Mouse (Mus musculus): Measurements from ENCODE around the gene Slc18b1.
"Not testable (repeated sequence)": the region's sequence is repeated elsewhere in the genome, so short reads cannot be mapped to it uniquely, and the experiment has no call there.

Gene Slc18b1

DNA sequence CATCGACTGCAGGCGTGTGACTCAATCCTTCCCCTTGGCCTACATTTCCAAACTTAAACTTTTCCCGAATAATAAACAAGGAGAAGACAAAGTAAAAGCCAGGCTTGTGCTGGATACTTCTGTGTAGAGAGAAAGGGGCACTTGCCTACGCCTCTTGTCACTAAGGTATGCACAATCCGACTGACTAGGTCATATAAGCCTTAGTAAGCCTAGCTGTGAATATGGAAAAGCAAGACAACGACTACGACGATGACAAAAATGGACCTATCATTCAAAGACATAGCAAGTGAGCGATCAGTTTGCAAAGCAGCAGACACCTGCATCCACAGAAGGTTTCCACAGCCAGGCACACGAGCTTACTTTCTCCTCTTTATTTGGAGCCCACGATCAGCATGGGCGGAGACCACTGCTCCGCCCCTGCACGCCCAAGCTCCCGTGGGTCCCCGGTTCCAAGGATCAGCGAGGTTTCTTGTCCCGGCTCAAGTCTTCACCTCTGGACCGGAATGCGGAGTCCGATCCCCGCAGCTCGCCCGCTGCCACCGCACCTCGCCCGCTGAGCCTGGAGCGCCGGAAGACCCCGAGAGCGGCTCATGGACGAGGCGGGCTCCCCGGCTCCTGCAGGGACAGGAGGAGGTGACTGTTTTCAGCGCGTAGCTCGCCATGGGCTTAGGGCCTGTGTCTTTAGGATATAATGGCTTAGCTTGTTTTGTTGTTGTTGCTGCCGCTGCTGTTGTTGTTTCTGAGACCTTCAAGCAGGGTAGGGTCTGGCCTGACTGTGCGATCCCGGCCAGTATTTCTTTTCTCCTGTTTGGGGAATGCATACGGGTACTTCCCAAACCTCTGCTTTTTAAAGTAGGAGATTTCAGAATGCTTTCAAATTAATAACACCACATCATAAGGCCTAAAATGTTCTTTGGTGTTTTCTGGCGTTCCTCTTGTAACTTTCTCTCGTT, at the start of gene Slc18b1:
Gene Slc18b1, plus strand, starts transcription at position 436 of the 953 bp plus-strand sequence.
- DNase-seq = peak; percentile 53 to 61

DNA sequence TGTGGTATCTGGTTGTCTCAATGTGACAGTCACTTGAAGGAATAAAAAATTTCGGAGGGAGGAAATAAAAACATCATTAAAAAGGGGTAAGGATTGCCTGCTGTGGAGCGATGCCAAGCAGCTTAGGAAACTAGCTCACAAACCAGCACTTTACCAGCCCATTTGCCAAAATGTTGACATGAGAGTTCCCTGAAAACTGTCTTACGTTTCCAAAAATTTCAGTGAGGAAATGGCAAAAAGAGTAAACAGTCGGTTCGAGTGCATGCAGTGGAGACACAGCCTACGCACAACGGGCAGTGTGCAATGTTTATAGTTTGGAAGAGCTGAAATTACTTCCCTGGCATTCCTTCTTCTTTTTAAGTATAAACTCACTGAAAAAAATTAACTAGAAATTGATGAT, 42.6 kb upstream of the Slc18b1 start:
- no peak for DNase-seq

DNA sequence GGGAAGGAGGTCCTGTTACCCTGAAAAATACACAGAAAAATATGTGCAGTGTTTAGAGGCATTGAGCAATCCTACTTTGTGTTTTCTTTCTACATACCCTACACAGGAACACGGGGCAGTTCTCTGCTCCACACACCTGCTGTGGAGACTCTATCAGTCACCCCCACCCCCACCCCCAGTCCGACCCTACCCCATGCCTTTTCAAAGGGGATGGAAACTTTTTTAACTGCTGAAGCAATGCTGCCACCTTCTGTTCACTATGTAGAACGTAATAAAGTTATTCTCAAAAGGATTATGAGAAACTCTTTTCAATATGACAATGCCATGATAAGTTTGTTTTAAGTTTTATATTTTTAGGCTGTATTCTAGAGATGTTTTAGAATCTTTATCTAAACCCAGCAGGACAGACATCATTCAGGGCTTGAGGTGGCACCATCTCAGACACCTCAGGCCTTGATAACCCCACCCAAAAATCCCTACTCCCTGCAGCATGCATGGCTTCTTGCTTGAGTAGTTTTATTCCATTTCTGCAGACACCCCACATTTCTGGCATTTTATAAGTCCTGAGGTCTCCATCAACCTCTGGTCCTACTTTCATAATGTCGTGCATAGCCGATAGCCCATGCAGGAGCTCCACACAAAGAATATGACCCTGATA, 19.4 kb upstream of the Slc18b1 start:
- DNase-seq = no peak

DNA sequence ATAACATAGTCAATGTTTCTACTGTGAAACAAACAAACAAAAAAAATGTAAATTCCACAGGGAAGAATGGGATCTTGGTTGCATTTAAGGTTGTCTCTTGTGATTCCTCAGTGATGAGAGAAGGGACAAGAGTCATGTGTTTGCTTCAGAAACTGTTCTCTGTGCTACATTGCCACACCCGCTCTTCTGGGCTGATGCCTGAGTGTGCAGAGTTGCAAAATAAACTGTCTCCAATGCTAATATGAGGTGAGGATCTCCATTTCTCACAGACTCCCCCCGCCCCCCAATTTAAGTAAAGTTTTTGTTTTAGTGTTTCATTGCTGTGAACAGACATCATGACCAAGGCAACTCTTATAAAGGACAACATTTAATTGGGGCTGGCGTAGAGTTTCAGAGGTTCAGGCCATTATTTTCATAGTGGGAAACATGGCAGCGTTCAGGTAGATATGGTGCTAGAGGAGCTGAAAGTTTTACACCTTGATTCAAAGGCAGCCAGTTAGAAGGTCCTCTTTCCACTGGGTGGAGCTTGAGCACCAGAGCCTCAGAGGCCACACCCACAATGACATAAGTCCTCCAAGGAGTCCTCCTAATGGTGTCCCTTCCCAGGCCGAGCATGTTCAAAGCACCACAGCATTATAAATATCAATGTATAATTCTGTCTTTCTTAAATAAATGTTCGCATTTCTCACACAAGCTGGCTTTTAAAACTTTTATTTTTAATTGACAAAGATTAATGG, 16.1 kb upstream of the Slc18b1 start:
- no peak for DNase-seq

DNA sequence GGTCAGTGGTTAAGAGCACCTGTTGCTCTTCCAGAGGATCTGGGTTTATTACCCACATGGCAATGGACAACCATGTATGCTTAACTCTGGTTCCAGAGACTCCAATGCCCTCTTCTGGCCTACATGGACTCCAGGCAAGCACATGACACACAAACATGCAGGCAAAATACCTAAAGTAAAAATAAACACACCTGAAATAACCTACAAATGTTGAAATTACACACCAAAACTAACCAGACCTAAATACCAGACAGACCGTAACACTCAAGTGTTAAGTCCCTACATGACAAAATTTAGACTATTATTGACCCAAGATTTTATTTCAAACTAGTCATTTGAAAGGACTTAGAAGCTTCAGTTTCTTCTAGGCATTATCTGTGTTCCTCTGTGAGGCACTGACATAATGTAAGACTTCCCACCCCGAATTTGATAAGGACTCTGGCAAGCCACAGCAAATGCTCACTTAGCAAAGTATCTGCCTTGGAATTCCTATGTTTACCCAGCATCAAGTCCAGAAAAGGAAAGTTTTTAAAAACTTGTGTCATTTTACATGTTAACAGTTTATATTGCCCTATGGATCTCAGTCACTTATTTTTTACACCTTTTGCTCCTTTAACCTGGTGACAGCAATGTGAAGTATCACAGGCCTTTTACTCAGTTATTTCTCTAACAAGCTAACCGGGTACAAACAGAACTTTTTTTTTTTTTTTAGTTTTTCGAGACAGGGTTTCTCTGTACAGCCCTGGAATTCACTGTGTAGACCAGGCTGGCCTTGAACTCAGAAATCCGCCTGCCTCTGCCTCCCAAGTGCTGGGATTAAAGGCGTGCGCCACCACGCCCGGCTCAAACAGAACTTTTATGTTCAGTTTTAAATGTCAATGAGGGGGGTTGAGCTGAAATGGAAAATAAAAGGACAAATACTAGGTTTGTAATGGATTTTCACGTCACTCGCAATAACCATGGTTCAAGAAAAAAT, 14.7 kb upstream of the Slc18b1 start:
- DNase-seq = no peak

DNA sequence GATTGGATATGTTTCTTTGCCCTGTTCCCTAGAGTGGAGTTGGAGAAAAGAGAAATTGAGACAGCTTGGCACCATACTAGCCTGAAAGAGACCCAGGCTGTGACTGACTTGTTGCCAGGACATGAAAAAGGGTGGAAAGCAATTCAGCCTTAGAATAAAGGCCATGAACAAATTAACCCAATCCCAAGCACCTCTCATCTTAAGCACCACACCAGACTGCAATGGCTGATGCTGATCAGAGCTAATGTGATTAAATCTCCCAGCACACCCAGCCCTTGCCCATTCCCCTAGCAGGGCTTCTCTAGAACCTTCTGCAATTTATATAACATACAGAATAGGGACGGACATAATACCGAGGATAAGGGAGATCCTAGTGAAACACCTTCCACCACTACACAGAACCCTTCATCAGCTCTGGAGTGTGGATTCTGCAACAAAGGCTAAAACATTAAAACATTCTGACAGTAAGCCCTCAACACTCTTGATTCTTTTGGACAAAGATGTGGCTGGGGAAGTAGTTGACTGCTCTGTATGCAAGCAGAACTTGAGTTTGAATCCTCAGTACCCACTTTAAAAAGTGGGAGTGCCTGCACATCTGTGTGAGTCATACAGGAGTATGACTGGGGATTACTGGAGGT, 13.8 kb upstream of the Slc18b1 start:
- DNase-seq = no peak

DNA sequence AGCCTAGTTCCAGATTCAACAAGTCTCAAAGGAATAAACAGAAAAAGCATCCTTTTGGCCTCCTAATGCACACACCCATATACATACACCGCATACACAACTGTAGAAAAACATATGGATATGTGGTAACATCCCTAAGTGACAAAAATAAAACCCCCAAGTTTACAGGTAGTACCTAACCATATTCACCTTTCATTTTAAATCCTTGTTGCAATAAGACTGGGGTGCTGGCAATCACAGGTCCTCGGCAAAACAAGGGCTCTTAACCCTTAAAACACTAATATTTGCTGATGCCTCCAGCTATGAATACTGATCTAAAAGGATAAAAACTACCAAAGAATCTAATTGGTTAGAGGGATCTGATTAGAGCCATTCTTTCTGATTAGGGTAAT, 13.3 kb upstream of the Slc18b1 start:
- no peak for DNase-seq

DNA sequence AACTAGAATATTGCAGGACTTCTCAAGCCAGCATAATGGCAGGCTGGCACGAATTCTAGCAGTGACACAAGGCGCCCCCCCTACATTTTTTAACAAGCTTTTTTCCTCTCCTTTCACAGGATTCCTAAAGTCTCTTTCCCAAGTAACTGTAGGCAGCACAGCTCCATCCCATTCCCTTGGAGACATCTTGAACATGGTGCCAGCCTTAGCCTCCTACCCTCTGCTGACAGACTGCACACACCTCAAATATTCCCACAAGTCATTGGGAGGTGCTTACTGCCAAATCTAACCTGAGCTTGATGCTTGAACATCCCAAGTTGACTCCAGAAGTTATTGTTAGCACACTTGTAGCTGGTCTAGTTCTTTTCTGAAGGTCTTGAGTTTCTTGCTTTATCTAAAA, 12.7 kb upstream of the Slc18b1 start:
- DNase-seq = no peak

DNA sequence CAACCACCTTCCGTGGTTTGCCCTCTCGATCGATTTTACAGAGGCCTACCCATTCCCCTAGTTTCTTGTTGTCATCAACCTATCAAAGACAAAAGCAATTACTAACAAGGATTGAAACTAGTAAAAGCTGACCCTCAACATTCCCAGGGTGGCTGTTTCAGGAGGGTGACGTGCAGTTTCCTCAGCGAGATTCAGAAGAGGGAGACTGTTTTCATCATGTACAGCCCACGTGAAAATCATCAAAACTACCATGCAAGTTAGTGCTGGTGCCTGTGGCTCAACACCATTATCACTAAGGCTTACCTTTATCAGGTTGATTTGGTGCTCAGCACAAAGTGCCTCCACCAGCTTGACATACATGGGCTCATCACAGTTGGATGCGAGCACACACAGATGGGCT, 11.2 kb upstream of the Slc18b1 start:
- DNase-seq = not testable (repeated sequence)

DNA sequence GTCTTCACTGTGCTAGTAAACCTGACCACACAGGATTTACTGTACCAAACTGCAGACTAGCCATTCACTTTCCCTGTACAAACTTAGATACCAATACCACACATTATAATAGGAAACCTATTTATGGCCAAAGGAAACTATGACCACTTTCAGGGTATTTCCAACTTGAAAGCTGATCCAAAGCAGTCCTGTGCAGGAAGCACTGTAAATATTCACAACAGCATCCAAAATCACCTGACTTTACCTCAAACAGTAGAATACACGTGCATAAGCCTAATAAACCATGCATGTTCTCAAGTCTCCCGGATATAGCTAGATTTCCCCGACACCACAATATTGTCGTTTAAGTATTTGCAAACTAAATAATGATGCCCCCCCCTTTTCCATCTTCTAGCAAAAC, 10.7 kb upstream of the Slc18b1 start:
- DNase-seq = no peak

DNA sequence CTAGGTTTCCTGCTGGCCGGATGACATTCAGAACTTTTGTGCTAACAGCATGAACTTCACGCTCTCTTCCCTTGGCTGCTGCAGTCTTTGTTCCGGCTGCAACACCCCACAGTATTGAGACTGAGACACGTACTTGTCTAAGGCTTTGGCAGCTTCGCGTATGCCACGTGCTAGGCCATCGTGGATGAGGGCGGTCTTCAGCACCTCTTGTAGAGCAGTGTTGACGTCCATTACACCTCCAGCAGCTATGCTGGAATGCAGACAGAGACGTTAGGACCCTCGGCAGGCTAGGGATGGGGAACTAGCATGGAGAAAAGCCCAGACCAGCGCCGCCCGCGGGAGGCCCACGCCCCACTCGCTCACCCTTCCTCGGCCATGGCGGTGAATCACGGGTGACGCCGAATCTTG, 10.2 kb upstream of the Slc18b1 start:
- not testable (repeated sequence) for DNase-seq

DNA sequence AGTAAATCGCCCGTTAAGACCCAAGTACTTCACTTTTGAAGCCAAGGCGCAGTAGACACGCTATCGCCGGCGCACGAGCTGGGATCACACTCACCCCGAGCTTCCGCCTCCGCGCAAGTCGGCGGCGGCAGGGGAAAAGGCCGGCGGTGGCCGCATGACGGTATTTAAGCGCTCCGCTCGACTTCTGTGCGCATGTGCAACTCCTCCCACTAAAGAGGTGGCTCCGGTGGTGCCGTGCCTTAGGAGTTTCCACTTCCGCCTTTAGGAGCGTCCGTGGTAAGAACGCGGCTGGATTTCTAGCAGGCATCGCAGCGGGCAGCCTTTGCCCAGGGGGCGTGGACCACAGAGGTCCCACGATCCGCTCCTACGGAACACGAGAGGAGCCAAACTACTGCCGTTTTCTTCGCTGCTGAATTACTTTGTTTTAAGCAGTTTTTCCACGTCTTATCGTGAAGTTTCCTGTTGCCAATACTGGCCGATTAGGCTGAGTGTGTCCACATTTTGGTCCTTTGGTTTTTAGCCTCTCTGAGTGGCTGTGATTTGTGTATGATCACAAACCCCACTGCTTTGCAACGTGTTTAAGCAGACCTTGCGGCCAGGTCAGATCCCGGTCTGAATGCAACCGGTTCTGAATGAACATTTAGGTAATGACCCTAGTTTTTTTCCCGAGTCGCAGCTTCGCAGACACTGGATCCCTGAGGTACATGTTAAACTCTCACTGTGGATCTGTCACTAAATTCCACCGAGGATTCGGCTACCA, 9.5 kb upstream of the Slc18b1 start, which contains the start of gene Rps12:
Gene Rps12, minus strand, starts transcription at position 214 of the 760 bp plus-strand sequence.
- peak; percentile 95 to 99 for DNase-seq

DNA sequence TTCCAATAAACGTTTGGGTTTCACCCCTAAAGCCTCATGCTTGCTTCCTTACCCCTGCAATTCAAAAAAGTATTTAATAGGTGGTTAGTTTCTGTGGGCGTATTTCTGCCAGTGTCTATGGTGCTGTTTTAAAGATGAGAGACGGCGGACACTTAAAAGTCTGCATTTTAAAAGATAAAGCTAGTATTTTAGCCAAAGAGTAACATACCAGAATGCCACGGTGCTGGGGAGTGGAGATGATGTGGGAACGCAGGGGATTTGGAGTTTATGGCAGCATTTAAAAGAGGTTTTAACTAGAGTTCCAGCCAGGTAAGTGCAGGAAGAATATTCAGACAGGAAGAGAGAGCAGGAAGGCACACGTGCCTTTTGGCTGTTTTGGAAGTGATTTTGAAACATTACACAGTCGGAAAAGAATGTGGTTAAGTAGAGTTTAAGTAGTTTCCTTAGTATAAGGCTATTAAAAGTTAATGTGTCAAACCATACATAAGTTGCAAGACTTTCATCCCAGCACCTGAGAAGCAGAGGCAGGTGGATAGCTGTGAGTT, 8.7 kb upstream of the Slc18b1 start:
- DNase-seq = no peak

DNA sequence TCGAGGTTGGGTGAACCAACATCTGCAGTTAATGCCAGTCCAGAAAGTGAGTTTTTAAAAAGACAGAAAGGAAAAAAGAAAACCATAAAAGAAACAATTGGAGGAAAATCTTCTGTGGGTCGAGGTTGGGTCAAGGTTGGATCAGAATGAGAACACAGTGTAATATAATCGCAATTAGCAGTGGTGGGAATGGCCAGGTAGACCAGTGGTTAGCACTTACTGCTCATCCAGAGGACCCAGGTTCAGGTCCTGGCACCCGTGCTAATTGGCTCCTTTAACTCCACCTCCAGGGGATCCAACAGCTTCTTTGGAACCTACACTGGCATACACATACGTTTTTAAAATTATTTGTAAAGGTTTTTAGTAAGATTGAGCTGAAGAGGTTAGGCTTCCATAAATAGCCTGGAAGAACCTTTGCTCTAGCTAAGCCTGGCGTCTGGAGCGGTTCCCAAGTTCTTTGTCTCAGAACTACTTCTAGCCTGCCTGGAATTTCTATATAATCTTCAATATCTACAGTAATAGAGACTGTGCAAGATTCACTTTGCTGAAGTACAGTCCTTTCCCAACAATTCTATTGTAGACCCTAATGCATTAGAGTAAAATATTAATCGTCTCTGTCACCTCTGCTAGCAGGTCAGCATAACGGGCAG, 790 bp upstream of the Slc18b1 start:
- no peak for DNase-seq

DNA sequence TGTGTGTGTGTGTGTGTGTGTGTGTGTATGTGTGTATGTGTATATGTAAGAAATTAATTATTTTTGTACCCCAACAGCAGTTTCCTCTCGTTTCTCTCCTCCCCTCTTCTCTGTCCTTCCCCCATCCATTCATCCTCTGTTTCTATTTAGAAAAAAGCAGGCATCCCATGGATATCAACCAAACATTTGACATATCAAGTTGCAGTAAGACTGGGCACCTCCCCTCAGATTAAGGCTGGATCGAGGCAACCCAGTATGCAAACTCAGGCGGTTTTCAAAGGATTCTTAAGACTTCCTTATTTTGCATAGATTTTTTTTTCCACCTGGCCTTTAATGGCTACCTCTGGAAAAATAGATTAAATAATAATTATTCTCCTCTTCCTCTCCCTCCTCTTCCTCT, 820 bp downstream of the Slc18b1 start:
- no peak for DNase-seq

DNA sequence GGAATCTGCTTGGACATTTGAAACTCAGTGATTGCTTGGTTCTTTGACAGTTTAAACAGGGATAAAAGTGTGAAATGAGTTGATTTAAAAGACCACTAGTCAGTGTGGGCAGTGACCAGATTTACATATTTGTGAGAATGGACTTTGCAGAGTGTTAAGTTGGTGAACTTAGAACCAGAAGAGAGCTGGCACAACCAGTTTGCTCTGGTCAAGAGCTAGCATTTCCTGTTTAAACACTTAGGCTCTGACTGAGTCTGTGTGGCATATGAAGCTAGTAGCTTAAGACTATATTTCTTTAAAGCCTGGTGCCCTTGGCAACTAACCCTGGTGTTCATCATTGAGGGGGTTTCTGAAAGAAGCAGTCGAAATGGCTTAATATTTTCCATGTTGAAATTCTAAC, 1.4 kb downstream of the Slc18b1 start:
- no peak for DNase-seq

DNA sequence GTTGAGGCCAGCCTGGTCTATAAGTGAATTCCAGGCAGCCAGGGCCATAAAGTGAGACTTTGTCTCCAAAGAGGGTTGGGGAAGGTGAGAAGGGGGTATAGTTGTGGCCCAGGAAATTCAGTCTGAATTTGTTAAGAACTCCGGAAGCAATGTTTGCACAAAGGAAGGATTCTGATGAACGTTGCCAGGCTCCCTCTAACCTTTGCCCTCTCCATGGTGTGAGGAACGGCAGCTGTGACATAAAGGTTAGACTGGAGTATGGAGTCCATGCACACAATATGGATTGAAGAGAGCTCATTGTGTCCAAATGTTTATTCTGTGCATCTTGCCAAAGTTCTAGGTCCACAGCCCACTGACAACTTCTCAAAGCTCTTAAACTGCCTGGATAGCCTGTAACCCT, 3.1 kb downstream of the Slc18b1 start:
- no peak for DNase-seq

DNA sequence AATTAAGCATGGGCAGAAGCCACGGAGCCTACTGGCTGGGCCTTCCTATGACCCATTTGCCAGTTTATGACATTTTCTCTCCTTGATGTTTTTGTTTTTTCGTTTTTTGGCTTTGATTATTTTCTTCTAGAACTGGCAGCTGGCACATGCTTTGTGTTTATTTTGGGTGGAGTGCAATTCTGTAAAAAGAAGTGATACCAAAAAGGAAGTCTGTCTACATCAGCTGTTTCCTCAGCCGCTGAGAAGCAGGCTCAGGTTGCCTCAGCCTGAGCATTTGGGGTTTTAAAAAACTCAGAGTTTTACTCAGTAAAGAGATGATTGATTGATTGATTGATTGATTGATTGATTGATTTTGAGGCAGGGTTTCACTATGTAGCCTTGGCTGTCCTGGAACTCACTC, 6.1 kb downstream of the Slc18b1 start:
- DNase-seq = no peak

DNA sequence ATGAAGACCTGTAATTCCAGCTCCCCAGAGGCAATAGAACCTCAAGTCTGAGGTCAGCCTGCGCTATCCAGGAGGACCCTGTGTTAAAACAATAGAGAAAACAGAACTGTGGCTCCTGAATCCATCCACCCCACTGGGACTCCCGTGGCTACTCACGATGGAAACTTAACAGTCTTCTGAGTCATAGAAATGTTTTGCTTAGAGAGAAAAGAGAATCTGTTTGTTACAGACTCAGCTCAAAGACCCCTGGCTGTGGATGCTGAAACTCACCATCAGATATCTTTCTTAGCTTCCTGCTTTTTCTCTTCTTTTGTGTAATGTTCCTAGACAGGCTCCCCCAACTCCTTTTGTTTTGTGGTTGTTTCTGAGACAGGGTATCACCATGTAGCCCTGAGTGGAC, 7.9 kb downstream of the Slc18b1 start:
- no peak for DNase-seq

DNA sequence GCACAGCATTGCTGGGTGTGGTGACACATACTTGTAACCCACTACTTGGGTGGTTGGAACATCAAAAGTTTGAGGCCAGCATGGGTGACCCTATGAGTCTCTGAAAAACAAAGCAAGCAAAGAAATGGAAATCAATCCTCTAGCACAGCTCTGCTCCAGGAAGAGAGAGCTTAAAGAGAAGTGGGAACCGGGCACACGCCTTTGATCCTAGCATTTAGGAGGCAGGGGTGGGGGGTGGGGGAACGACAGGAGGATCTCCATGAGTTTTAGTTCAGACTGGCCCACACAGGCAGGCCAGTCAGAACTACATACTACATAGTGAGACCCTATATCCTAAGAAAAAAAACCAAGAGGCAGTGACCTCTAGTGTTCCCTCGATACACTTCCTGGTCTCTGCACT, 9.4 kb downstream of the Slc18b1 start:
- DNase-seq = no peak

Measured in cerebellum, adult 18-20 months (tissue).